Mouse (Mus musculus) limb, embryonic 14.5 days (tissue): ENCODE data around the gene Gse1. TPM values are rescaled to one million over a fixed set of nuclear protein-coding genes. Genes with fewer than 3 reads are reported as not detected.

ENCODE experiments used
- ATAC-seq: fragments of 200-750 bp; cut with Nextera tagmentation; 2 replicates; pipeline ENCODE4 v1.8.0; 2017; ENCODE audit warnings: low read depth, moderate number of reproducible peaks, moderate TSS enrichment; ENCODE audit not compliant: low FRiP score
- DNase-seq: peaks from one replicate; pipeline ENCODE4 v3.0.0-alpha.2; 2015; ENCODE audit warnings: low spot score
- H3K27ac ChIP-seq: fragments of 300-500 bp; sonication (generic); replicated peaks from 2 replicates; pipeline ENCODE4 v1.5.1; 2014; ENCODE audit warnings: low read depth, mild to moderate bottlenecking, low read length, moderate library complexity, mixed read lengths
- H3K27me3 ChIP-seq: fragments of 300-500 bp; sonication (generic); 2 replicates; pipeline ENCODE4 v1.6.1; 2014; ENCODE audit warnings: low read length, mixed read lengths; ENCODE audit not compliant: control insufficient read depth, insufficient read depth
- H3K36me3 ChIP-seq: fragments of 300-500 bp; sonication (generic); 2 replicates; pipeline ENCODE4 v1.6.1; 2014; ENCODE audit warnings: mild to moderate bottlenecking, low read length, moderate library complexity, mixed read lengths; ENCODE audit not compliant: control insufficient read depth, insufficient read depth
- H3K4me1 ChIP-seq: fragments of 300-500 bp; sonication (generic); 2 replicates; pipeline ENCODE4 v1.6.1; 2014; ENCODE audit warnings: antibody characterized with exemption, low read length, mixed read lengths; ENCODE audit not compliant: control insufficient read depth, insufficient read depth
- H3K4me2 ChIP-seq: fragments of 300-500 bp; sonication (generic); replicated peaks from 2 replicates; pipeline ENCODE4 v1.6.1; 2014; ENCODE audit warnings: low read depth, mild to moderate bottlenecking, low read length, moderate library complexity; ENCODE audit not compliant: severe bottlenecking
- H3K4me3 ChIP-seq: fragments of 300-500 bp; sonication (generic); replicated peaks from 2 replicates; pipeline ENCODE4 v1.5.1; 2014; ENCODE audit warnings: low read length
- H3K9ac ChIP-seq: fragments of 300-500 bp; sonication (generic); 2 replicates; pipeline ENCODE4 v1.6.1; 2014; ENCODE audit warnings: mild to moderate bottlenecking, low read depth, low read length, moderate library complexity; ENCODE audit not compliant: severe bottlenecking
- H3K9me3 ChIP-seq: fragments of 300-500 bp; sonication (generic); 2 replicates; pipeline ENCODE4 v1.6.1; 2016; ENCODE audit warnings: low read length; ENCODE audit not compliant: control insufficient read depth
- POLR2A ChIP-seq: fragments of 200-500 bp; IDR thresholded peaks from 2 replicates; pipeline ENCODE4 v1.8.0; 2012; ENCODE audit warnings: inconsistent platforms, mild to moderate bottlenecking, moderate library complexity, borderline replicate concordance; ENCODE audit not compliant: insufficient read depth, insufficient read length; ENCODE audit errors: extremely low read depth
- WGBS: fragments of 180-500 bp; shearing (Covaris S2); extraction: QIAGEN DNeasy Blood & Tissue Kit; methylation state at CpG from one replicate; pipeline ENCODE4 v1.1.7; 2014; 5-methylcytosine and 5-hydroxymethylcytosine counted together
- polyA plus RNA-seq, 2 experiments: library from polyadenylated mRNA; depleted of rRNA in 1 of 2; stranded (reverse) in 1 of 2; unstranded in 1 of 2; fragments of >200 nt; fragmentation: Nextera tagmentation in 1 of 2; extraction: Ambion mirVana in 1 of 2; gene quantifications; 2 replicates each; pipeline versions ENCODE4 v1.2.1 to v1.2.3; 2012 to 2014

Gse1 gene
- polyA plus RNA-seq, 2 experiments = 10.3 to 32.6 TPM

- Histone ChIP-seq H3K9me3 (no peaks in the 10 kb centered on the region), H3K27ac (no peak overlapping the region), H3K36me3 (no peaks in the 10 kb centered on the region), H3K4me3 (no peak overlapping the region), H3K27me3 (no peaks in the 10 kb centered on the region), H3K4me2 (no peak overlapping the region), H3K9ac (no peak overlapping the region), H3K4me1 (no peaks in the 10 kb centered on the region)
- 53% methylated on average over 7 of the region's 7 CpGs for WGBS
- no peak for DNase-seq
- no peak for ATAC-seq
- no peak for TF ChIP-seq POLR2A
Measured at GRCm38 (mm10) chr8:120620441-120620840, 392.2 kb downstream of the Gse1 start.

DNA sequence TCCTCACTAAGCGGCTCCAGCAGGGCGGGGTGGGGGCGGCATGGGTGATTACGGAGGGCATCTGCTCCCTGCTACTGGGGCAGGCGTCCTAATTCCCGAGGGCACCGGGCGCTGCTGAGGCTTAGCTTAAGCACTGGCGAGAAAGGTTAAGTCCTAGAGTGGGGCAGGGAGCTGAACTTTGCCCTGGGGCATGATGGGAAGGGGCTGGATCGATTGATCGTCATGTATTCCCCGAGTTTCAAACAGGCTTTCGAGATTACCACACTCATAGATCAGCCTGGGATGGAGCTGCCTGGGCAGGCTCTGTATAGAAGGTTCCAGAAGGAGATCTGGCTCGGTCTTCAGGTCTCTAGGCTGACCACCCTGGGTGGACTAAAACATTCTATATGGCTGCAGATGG lies 393.9 kb downstream of the Gse1 start:
- Histone ChIP-seq H3K27ac (no peak overlapping the region), H3K4me2 (no peak overlapping the region), H3K9me3 (no peaks in the 10 kb centered on the region), H3K4me1 (no peaks in the 10 kb centered on the region), H3K36me3 (no peaks in the 10 kb centered on the region), H3K9ac (no peak overlapping the region), H3K4me3 (no peak overlapping the region), H3K27me3 (no peaks in the 10 kb centered on the region)
- ATAC-seq (no peak), DNase-seq (no peak)
- 70% methylated on average over 14 of the region's 14 CpGs for WGBS
- TF ChIP-seq POLR2A = no peak

- TF ChIP-seq POLR2A = no peak
- Histone ChIP-seq H3K4me2 (no peak overlapping the region), H3K4me1 (no peaks in the 10 kb centered on the region), H3K9me3 (no peaks in the 10 kb centered on the region), H3K9ac (no peak overlapping the region), H3K4me3 (no peak overlapping the region), H3K36me3 (no peaks in the 10 kb centered on the region), H3K27me3 (no peaks in the 10 kb centered on the region), H3K27ac (no peak overlapping the region)
- DNase-seq (no peak), ATAC-seq (no peak)
- 48% methylated on average over 2 of the region's 2 CpGs for WGBS
Measured at GRCm38 (mm10) chr8:120623608-120624007, 395.4 kb downstream of the Gse1 start.

- H3K4me2 ChIP-seq = no peak overlapping the region
- no peaks in the 10 kb centered on the region for H3K9me3 ChIP-seq
- ATAC-seq = no peak
- no peaks in the 10 kb centered on the region for H3K27me3 ChIP-seq
- no peak for TF ChIP-seq POLR2A
- DNase-seq = no peak
- no peak overlapping the region for H3K4me3 ChIP-seq
- H3K36me3 ChIP-seq = no peaks in the 10 kb centered on the region
- WGBS = 57% methylated on average over 11 of the region's 11 CpGs
- no peak overlapping the region for H3K9ac ChIP-seq
- no peak overlapping the region for H3K27ac ChIP-seq
- no peaks in the 10 kb centered on the region; the same call in 1 of the 2 replicates for H3K4me1 ChIP-seq
Measured at GRCm38 (mm10) chr8:120626461-120626860, 398.2 kb downstream of the Gse1 start.

- no peaks in the 10 kb centered on the region; the same call in 1 of the 2 replicates for H3K4me1 ChIP-seq
- H3K4me2 ChIP-seq = no peak overlapping the region
- ATAC-seq (no peak), DNase-seq (no peak)
- WGBS = 84% methylated on average over 5 of the region's 5 CpGs
- no peaks in the 10 kb centered on the region for H3K36me3 ChIP-seq
- TF ChIP-seq POLR2A = no peak
- no peaks in the 10 kb centered on the region for H3K9me3 ChIP-seq
- H3K27ac ChIP-seq = no peak overlapping the region
- no peak overlapping the region for H3K9ac ChIP-seq
- H3K4me3 ChIP-seq = no peak overlapping the region
- H3K27me3 ChIP-seq = no peaks in the 10 kb centered on the region
Measured at GRCm38 (mm10) chr8:120627298-120627697, 399.0 kb downstream of the Gse1 start.

GRCm38 (mm10) chr8:120630031-120630430 lies 401.8 kb downstream of the Gse1 start:
- no peak for ATAC-seq
- 0 out of 2 replicates have a peak, but pooled peaks cover 13% of the 10 kb centered on the region for H3K27me3 ChIP-seq

More at GRCm38 (mm10) chr8:120630031-120630430, 401.8 kb downstream of the Gse1 start:
- Histone ChIP-seq H3K9me3 (no peaks in the 10 kb centered on the region), H3K36me3 (no peaks in the 10 kb centered on the region), H3K4me1 (peaks cover 13% of the 10 kb centered on the region), H3K9ac (no peak overlapping the region), H3K4me3 (no peak overlapping the region), H3K27ac (no peak overlapping the region), H3K4me2 (no peak overlapping the region)
- WGBS = 58% methylated on average over 5 of the region's 5 CpGs
- no peak for TF ChIP-seq POLR2A
- no peak for DNase-seq
